Mouse (Mus musculus): ENCODE measurements around the gene Col8a2.
A peak's percentile ranks its signal among the peaks of the same experiment; 100 is the strongest.

Gene Col8a2

GRCm38 (mm10) chr4:126286492-126286891, at the start of gene Col8a2:
Col8a2 (plus strand) TSS chr4:126286793.
- no peak for DNase-seq (ENCODE audit: low read depth, low spot score)

- no peak for DNase-seq (ENCODE audit: low read depth, low spot score)
Observed at GRCm38 (mm10) chr4:126237721-126238242, 48.8 kb upstream of the Col8a2 start.

GRCm38 (mm10) chr4:126239862-126240475, 46.6 kb upstream of the Col8a2 start:
- DNase-seq (ENCODE audit: low read depth, low spot score) = no peak

- no peak for DNase-seq (ENCODE audit: low read depth, low spot score)
Observed at GRCm38 (mm10) chr4:126241956-126242355, 44.6 kb upstream of the Col8a2 start.

GRCm38 (mm10) chr4:126242510-126242909, 44.1 kb upstream of the Col8a2 start:
- DNase-seq (ENCODE audit: low read depth, low spot score) = no peak

GRCm38 (mm10) chr4:126246202-126246889, 40.2 kb upstream of the Col8a2 start:
- DNase-seq (ENCODE audit: low read depth, low spot score) = no peak

GRCm38 (mm10) chr4:126248261-126248868, 38.2 kb upstream of the Col8a2 start:
- no peak for DNase-seq (ENCODE audit: low read depth, low spot score)

- no peak for DNase-seq (ENCODE audit: low read depth, low spot score)
Observed at GRCm38 (mm10) chr4:126250659-126251058, 35.9 kb upstream of the Col8a2 start.

- DNase-seq (ENCODE audit: low read depth, low spot score) = no peak
Observed at GRCm38 (mm10) chr4:126251655-126252254, 34.8 kb upstream of the Col8a2 start.

GRCm38 (mm10) chr4:126252411-126253237, 34.0 kb upstream of the Col8a2 start:
- no peak for DNase-seq (ENCODE audit: low read depth, low spot score)

GRCm38 (mm10) chr4:126253637-126254272, 32.8 kb upstream of the Col8a2 start:
- DNase-seq (ENCODE audit: low read depth, low spot score) = no peak

- no peak for DNase-seq (ENCODE audit: low read depth, low spot score)
Observed at GRCm38 (mm10) chr4:126254315-126255112, 32.1 kb upstream of the Col8a2 start.

- DNase-seq (ENCODE audit: low read depth, low spot score) = no peak
Observed at GRCm38 (mm10) chr4:126255113-126256001, 31.2 kb upstream of the Col8a2 start.

- peak; percentile 76 for DNase-seq (ENCODE audit: low read depth, low spot score)
Observed at GRCm38 (mm10) chr4:126256131-126256791, 30.3 kb upstream of the Col8a2 start, which contains the start of gene Map7d1. Map7d1 (minus strand) TSS chr4:126256343.

GRCm38 (mm10) chr4:126256967-126257881, 29.4 kb upstream of the Col8a2 start:
- DNase-seq (ENCODE audit: low read depth, low spot score) = no peak

GRCm38 (mm10) chr4:126259063-126259462, 27.5 kb upstream of the Col8a2 start:
- DNase-seq (ENCODE audit: low read depth, low spot score) = no peak

- no peak for DNase-seq (ENCODE audit: low read depth, low spot score)
Observed at GRCm38 (mm10) chr4:126259523-126260160, 27.0 kb upstream of the Col8a2 start.
